Mouse (Mus musculus) cerebellum, postnatal 10 days (tissue): ENCODE data around the gene Pard3.
A peak's percentile ranks its signal among the peaks of the same experiment; 100 is the strongest.

Experiments used
- DNase-seq, 2 experiments: peaks; one replicate each; pipeline ENCODE4 v3.0.0; 2021; ENCODE audit warnings: mixed read lengths in 2 of 2

The Pard3 gene

DNA sequence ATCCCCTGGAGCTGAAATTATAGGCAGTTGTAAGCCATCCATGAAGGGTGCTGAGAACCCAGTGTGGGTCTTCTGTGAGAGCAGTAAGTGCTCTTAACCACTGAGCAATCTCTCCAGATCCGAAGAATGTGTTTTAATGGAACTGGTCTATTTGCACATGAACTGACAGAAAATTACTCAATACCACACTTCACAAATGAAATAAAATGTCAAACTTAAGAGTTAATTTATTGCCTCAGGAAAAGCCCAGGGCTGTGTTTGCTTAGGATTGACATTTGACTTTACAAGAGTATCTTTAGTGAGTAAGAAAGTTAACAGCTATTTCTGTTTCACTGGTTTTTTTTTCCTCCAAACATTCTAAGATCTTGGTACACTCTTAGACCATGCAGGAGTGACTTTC is 23.7 kb downstream of the Pard3 start:
- no peak for DNase-seq

GRCm38 (mm10) chr8:127088372-127088771 is 24.7 kb downstream of the Pard3 start:
- no peak for DNase-seq

GRCm38 (mm10) chr8:127089021-127089420 is 25.3 kb downstream of the Pard3 start:
- no peak for DNase-seq

DNA sequence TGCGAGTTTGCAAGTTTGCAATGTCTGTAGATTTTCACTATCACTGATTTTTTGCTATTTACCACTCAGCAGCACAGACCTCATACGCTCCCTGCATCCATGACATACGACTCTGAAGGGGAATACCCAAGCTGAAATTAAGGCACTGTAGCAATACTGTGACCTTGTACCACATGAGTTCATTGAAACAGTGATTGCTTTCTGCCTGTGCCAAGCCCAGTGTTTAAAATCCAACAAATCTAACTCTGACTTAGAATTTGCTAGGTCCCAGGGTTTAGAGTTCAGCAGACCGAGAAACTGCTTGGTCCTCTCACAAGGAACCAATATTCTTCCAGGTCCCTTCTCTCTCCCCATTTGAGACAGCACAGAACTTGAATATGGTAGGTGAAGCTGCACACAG is 26.7 kb downstream of the Pard3 start:
- DNase-seq: no peak

DNA sequence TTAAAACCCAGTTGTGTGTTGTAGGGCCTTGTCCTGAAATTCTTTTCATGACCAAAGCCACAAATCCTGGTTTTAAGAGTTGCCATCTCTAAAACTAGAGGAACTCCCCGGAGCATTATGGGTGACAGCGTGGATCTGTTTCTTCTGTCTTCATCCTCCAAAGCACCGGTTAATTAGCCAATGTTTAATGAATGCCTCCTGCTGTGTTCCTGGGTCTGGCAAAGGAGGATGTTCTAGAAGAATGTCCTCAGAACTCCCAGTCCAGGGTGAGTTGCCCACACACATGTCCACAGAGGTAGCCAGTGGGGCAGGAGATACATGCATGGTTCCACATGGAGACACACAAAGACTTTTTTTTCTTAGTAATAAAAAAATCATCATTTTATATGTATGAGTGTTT is 28.2 kb downstream of the Pard3 start:
- DNase-seq: no peak

DNA sequence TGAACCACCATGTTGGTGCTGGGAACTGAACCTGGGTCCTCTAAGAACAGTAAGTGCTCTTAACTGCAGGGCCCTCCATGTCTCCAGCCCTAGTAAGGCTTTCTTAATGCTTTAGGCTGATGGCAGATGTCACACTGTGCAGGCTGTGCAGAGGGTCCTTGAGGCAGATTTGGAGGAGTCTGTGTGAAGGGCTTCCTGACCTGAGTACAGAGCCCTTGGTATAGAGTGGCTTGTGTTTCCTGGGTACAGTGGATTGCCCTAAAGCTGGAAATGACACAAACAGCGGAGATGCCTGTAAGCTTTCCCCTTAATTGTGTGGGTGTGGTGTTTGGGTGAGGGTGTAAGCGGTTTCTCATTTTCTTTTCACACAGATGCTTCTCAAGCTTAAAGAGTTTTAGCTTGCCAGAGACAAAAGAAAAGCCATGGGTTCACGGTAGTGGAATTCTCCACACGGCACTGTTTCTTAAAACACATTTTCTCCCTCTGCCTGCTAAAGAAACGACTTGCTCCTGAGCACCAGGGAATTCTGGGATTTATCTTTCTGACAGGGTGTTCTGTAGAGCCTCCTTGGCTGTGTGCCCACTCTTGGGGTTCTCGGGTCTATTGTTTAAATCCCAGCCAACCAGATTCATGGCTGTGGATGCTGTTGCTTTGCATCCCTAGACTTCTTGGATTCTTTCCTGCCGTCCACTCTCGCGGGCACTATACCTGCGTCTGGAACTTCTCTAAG is 28.9 kb downstream of the Pard3 start:
- peak; percentile 65 to 75 for DNase-seq

GRCm38 (mm10) chr8:127093113-127093426 is 29.4 kb downstream of the Pard3 start:
- DNase-seq: no peak

DNA sequence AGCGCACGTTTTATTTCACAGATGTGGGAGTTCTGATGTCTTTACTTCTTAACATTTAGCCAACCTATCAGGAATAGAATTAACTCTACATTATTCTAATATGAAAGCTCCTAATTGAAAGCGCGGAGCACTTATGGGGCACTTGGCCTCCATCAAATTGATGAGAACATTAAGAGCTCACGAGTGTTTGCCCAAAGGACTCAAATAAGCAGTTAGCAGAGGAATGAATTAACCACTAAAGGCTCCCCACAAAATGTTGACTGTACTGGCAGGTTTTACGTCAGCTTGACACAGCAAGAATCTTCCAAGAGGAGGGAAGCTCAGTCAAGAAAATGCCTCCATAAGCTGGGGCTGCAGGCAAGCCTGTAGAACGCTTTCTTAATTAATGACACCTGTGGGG is 32.1 kb downstream of the Pard3 start:
- DNase-seq: no peak

GRCm38 (mm10) chr8:127099439-127100090 is 35.9 kb downstream of the Pard3 start:
- no peak for DNase-seq

DNA sequence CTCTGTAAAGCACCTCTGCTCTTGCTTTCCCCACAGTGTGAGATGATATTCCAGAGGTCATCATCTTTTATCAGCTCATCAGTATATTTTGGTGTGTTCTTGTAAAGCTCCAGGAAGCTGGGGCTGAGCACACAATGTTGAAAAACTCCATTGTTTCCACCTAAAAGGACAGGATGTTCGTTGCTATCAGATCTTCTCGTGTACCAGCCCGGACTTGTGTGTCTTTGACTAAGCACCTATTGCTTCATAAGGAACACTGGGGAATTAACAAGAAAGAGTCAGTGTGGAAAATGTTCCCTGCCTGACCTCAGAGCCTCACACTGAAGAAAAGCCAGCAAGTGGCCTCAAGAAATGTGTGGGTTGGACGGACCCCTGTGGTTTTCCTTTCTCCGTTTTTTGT is 39.6 kb downstream of the Pard3 start:
- no peak for DNase-seq

DNA sequence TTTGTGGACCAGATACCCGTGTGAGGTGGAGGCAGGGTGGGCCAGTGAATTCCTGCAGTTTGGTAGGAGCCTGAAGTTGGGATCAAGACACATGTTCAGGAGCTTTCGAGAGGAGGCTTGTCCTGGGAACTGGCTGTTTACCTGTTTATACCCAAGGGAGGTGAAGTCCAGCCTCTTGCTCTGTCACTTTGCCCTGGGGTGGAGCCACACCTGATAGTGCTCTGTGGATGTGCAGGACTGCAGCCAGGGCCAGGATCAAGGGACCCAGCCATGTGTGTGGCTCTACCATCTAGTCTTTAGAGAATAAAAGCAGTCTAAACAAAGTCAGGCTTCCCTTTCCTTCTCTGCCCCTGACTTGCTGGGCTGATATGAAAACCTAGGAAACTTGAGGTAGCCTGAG is 40.9 kb downstream of the Pard3 start:
- no peak for DNase-seq

DNA sequence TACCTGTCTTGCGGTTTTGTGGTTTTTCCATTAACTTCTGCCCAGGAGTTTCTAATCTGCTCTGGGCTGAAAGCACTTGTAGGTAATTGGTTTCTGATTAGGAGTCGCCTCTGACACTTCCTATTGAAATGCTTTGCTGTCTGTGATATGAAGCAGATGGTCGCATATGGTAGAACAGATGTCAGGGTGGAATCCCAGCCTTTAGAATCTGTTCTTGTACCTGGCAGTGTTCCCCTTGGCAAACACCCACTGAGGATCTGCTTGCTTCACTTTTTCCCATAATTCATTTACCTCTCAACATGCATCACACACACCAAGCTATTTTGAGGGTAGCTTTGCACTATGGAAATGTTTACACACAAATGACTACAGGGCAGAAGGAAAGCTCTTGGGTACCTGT is 44.2 kb downstream of the Pard3 start:
- peak; percentile 95 to 96 for DNase-seq

GRCm38 (mm10) chr8:127113209-127113608 is 49.5 kb downstream of the Pard3 start:
- no peak for DNase-seq

GRCm38 (mm10) chr8:127115837-127116236 is 52.1 kb downstream of the Pard3 start:
- no peak for DNase-seq

GRCm38 (mm10) chr8:127118373-127118861 is 54.7 kb downstream of the Pard3 start:
- DNase-seq: peak; percentile 74 to 86

DNA sequence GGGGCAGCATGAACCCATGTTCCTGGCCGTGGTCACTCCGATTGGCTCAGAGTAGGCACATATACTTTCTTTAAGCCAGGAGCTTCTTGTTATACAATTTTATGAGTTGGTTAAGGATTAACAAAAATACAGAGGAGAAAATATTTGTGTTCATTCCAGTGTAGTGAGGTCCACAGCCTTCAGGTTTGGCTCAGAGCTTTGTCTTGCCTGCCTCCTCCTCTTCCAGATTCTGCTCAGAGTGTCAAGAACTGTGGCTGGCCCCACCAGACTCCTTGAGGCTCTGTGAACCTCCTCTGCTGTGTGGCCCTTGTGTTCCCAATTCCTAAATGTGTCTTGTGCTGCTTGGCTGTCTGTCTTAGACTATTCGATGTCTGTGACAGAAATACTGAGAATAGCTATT is 59.7 kb downstream of the Pard3 start:
- DNase-seq: no peak

GRCm38 (mm10) chr8:127124795-127125194 is 61.1 kb downstream of the Pard3 start:
- DNase-seq: no peak

GRCm38 (mm10) chr8:127125686-127126683 is 62.3 kb downstream of the Pard3 start:
- peak; percentile 56 to 68 for DNase-seq

DNA sequence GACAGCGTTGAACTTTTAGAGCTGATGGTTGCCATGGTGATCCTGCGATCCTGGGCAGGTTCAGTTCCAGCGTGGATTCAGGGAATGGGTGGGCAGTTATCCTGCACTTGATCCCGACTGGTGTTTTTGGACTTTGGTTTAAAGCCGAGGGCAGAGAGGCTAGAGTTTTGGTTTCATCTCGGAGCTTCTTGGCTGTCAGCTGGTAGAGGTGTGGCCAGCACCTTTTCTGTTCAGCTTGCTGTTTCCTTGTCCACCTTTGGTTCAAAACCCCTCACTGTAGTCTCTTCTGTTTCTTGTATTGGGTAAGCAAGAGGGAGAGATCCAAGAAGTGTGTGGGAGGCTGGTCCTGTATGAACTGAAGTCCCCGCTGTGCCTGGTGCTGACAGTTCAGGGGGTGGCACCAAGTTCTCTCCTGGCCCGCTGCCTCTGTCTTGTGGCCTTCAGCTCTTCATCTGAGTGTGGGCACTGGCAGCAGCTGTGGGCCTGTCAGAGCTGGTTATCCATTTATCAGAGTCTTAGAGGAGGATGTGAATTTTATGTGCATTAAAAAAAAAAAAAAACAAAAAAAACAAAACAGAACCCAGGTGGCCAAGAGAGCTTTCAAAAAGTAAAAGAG is 65.2 kb downstream of the Pard3 start:
- peak; percentile 40 to 64 for DNase-seq

DNA sequence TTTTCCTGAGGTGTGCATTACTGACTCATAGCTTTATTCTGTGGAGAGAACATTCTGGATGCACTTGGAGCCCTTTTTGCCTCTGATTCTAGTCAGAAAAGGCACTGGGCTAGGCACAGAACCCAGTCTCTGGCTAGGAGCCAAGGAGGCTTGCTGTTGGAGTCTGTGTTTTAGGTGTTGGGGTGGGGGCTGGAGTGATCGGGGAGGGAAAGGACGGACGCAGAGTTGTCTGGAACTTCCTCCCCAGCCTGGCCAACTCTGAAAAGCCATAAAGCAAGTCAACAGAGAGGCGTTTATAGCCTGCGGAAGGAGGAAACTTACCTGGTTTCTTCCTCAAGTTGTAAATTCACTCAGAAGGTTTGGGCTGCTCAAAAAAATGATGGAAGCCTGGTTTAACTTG is 70.6 kb downstream of the Pard3 start:
- DNase-seq: peak in 1 of 2 experiments; percentile 24

GRCm38 (mm10) chr8:127136201-127136600 is 72.5 kb downstream of the Pard3 start:
- no peak for DNase-seq

DNA sequence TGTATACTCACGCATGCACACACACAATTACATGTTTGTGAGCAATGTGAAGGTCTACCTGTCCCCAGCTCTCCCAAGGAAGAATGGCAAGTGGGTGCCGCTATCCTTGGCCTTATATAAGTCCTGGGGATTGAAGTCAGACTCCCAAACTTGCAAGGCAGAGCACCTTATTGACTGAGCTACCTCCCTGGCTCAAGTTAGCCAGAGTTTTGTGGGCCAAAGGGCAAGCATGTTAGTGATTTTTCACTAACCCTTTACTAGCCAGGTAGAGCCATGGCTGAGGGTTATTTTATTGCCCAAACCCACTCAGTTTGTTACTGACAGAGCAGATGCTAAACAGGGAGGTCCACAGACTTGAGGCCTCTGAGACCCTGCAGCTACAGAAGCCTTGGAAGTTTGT is 73.1 kb downstream of the Pard3 start:
- no peak for DNase-seq

DNA sequence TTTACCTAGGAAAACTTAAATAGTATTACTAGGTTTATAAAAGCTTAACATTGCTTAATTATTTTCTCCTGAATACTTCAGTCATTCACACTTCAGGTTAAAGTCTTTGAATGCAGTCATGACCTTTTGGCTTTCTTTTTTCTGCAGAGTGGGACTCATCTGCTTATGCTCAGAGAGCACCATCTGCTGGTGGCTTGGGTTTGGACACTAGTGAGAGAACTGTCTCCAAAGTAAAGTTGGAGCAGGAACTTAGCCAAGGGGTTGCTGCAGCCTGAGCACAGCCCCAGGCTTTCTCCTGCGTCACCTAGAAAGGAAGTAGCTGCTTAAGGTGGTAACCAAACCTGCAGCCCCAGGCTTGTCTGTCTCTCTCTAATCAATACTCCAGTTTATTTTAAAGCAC is 75.5 kb downstream of the Pard3 start:
- peak; percentile 90 to 91 for DNase-seq
